Mouse (Mus musculus) liver, embryonic 14.5 days (tissue): Measurements from ENCODE around the gene Fam32a.

Source experiments
- CTCF ChIP-seq: IDR thresholded peaks from 2 replicates; pipeline ENCODE4 v1.5.1; 2016; ENCODE audit warnings: antibody characterized with exemption, low read depth, control low read depth
- EP300 ChIP-seq: IDR thresholded peaks from 2 replicates; pipeline ENCODE4 v1.6.1; 2016; ENCODE audit warnings: antibody characterized with exemption, low read depth

- TF ChIP-seq EP300 (no peak), CTCF (no peak)
These were observed 3.7 kb upstream of the Fam32a start for GRCm38 (mm10) chr8:72215871-72216270.
